Mouse (Mus musculus): Measurements from ENCODE around the gene Gnao1.
A peak's percentile ranks its signal among the peaks of the same experiment; 100 is the strongest.

Gene Gnao1

DNA sequence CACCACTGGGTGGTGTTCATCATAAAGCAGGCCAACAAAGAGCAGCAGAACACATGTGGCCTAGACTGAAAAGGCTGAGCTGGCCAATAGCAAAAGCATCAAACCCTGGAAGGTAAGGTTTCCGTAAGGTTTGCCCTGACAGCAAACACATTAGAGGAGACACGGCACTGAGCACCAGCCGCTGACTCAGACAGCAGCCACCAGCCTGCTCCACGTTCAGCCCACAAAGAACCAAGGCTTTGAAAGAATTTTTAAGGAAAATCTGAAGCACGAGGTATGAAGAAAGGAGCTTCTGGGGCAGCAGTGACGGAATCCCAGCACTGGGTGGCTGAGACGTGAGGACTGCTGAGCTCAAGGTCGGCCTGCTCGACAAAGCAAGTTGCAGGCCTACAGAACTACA, 194.4 kb downstream of the Gnao1 start:
- no peak for DNase-seq (ENCODE audit: low spot score in 2 of 2)

GRCm38 (mm10) chr8:94009243-94009845, 199.6 kb downstream of the Gnao1 start:
- DNase-seq (ENCODE audit: low spot score in 2 of 2): no peak

- no peak for DNase-seq (ENCODE audit: low spot score in 2 of 2)
These were observed 200.4 kb downstream of the Gnao1 start for GRCm38 (mm10) chr8:94010101-94010705.

DNA sequence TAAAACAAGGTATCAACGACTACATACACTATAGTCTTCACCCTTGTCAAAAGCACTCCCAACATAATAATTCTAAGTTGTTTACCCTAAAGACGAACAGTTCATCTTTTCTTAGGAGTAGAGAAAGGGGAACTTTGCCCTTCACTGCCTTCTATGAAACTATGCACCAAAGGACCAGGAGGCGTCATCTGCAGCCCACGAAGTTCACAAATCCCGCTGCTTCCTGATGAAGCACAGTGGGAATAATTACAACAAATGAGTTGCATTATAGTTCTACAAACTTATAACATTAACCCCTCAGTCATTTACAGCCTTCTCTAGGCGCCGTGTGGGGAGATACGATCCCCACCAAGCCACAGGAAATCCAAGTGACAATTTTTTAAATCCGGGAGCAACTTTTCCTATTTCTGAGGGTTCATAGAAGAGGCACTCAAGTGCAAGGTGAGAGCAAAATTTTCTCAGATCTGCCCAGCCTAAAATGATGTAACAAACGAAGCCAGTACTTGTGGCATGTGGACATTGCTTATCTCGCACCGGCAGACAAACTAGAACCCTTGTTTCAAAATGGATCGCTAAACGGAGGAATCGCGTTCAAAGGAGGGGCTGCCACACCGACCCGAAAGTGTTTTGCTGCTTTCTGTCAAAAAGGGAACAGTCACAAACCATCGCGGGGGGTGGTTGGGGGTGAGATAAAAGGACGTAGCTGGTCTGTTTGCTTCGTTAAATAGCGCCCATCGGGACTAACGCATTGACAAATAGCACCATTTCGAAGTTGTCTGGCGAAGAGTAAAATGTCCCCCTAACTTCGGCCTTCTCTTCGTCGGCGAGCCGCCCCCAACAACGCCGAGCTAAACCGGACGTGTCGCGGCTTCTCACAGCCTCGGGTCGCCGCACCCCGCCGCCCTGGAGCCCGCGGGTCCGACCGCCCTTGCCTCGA, 201.6 kb downstream of the Gnao1 start:
- DNase-seq (ENCODE audit: low spot score in 2 of 2): no peak

GRCm38 (mm10) chr8:94012013-94012951, 202.5 kb downstream of the Gnao1 start, which contains the start of gene Amfr:
TSS of gene Amfr (minus strand) at chr8:94012842.
- peak; percentile 30 to 38 for DNase-seq (ENCODE audit: low spot score in 2 of 2)

GRCm38 (mm10) chr8:94013026-94013612, 203.4 kb downstream of the Gnao1 start:
- DNase-seq (ENCODE audit: low spot score in 2 of 2): no peak
